Mouse (Mus musculus) C2C12 (cell line): ENCODE measurements around the gene Foxo3.

Experiments used
- CEBPB ChIP-seq: IDR thresholded peaks from one replicate; pipeline ENCODE4 v1.6.1; 2011; ENCODE audit warnings: low read depth, mild to moderate bottlenecking, control low read depth, moderate library complexity
- CTCF ChIP-seq: IDR thresholded peaks from one replicate; pipeline ENCODE4 v1.5.1; 2011; ENCODE audit not compliant: control insufficient read depth, insufficient read depth, insufficient read length
- MAX ChIP-seq: IDR thresholded peaks from one replicate; pipeline ENCODE4 v1.6.1; 2011; ENCODE audit warnings: mild to moderate bottlenecking, control low read depth
- MYOG ChIP-seq: IDR thresholded peaks from one replicate; pipeline ENCODE4 v1.6.1; 2011; ENCODE audit not compliant: control insufficient read depth, insufficient read length; ENCODE audit errors: extremely low read depth
- USF1 ChIP-seq: IDR thresholded peaks from one replicate; pipeline ENCODE4 v1.6.1; 2011; ENCODE audit warnings: low read depth, mild to moderate bottlenecking, control low read depth, moderate library complexity

GRCm38 (mm10) chr10:42230471-42231099 is 46.0 kb downstream of the Foxo3 start:
- TF ChIP-seq CTCF: no peak
- TF ChIP-seq MYOG: no peak
- no peak for TF ChIP-seq CEBPB
- no peak for TF ChIP-seq USF1
- no peak for TF ChIP-seq MAX
